Mouse (Mus musculus) G1E (cell line): ENCODE data around the gene Cobll1. TPM values are rescaled to one million over a fixed set of nuclear protein-coding genes. Genes with fewer than 3 reads are reported as not detected.

Experiments
- ATAC-seq: 2 replicates; pipeline ENCODE4 v1.8.0; 2016; ENCODE audit warnings: mild to moderate bottlenecking; ENCODE audit not compliant: insufficient number of reproducible peaks, poor library complexity, low FRiP score, severe bottlenecking; ENCODE audit errors: extremely low read depth
- DNase-seq: peaks from one replicate; pipeline ENCODE4 v3.0.0; 2012; ENCODE audit warnings: low spot score
- H3K27me3 ChIP-seq: 2 replicates; pipeline ENCODE4 v1.6.1; 2012; ENCODE audit warnings: mild to moderate bottlenecking, low read length, inconsistent platforms; ENCODE audit not compliant: insufficient read depth
- H3K36me3 ChIP-seq: replicated peaks from 2 replicates; pipeline ENCODE3; 2012; ENCODE audit warnings: mild to moderate bottlenecking, inconsistent platforms
- H3K4me1 ChIP-seq: 2 replicates; pipeline ENCODE4 v1.6.1; 2012; ENCODE audit warnings: low read depth, low read length, inconsistent platforms, mixed read lengths; ENCODE audit not compliant: insufficient read depth
- H3K4me3 ChIP-seq: 2 replicates; pipeline ENCODE4 v1.5.1; 2012; ENCODE audit warnings: low read depth, mild to moderate bottlenecking, inconsistent platforms, low read length, moderate library complexity, mixed read lengths
- H3K9me3 ChIP-seq: replicated peaks from 2 replicates; pipeline ENCODE4 v1.6.1; 2012; ENCODE audit warnings: inconsistent platforms
- CTCF ChIP-seq: IDR thresholded peaks from 2 replicates; pipeline ENCODE4 v1.5.1; 2012; ENCODE audit warnings: low read depth, low read length, inconsistent platforms, mixed read lengths
- GATA1 ChIP-seq: IDR thresholded peaks from 2 replicates; pipeline ENCODE4 v1.6.1; 2012; ENCODE audit warnings: borderline replicate concordance, low read length, inconsistent platforms, mixed read lengths
- GATA2 ChIP-seq: IDR thresholded peaks from 2 replicates; pipeline ENCODE4 v1.6.1; 2012; ENCODE audit warnings: low read depth, low read length, inconsistent platforms, borderline replicate concordance
- POLR2AphosphoS5 ChIP-seq: IDR thresholded peaks from 2 replicates; pipeline ENCODE4 v1.6.1; 2012; ENCODE audit warnings: low read depth, low read length, inconsistent platforms; ENCODE audit not compliant: insufficient replicate concordance
- TAL1 ChIP-seq: conservative IDR thresholded peaks from 2 replicates; pipeline ENCODE4 v1.6.1; 2012; ENCODE audit warnings: low read depth, low read length, inconsistent platforms, mixed read lengths
- polyA plus RNA-seq: library from polyadenylated mRNA; stranded (reverse); fragments of >175 nt; gene quantifications from 2 replicates; pipeline ENCODE4 v1.2.3, GENCODE M21; 2012
- total RNA-seq, 2 experiments: library from RNA; stranded (forward) in 1 of 2; stranded (reverse) in 1 of 2; fragments of 200-1000 nt in 1 of 2; fragments of >200 nt in 1 of 2; fragmentation: Nextera tagmentation in 1 of 2; gene quantifications; 2 replicates each; pipeline ENCODE4 v1.2.3; 2014 to 2017

Cobll1 gene
- total and polyA plus RNA-seq, 3 experiments: 0.11 to 1.9 TPM; not detected in 1

DNA sequence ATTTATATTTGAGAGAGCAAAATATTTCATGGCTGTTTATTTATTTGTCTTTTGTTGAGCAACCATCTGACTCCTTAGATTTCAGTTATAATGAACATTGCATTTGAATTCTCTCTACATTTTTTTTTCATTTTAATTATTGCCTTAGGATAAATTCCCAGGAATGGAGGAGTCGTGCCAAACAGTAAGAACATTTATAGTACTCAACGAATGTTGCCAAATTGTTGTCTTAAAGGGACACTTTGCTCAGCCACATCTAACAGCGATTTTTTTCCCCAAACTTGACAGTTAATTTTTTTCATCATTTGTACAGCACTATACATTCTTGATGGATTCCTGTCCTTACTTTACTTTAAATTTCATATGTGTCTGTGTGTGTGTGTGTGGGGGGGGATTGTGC is 167.0 kb downstream of the Cobll1 start:
- H3K4me1 ChIP-seq: no peaks in the 10 kb centered on the region
- H3K9me3 ChIP-seq: 0 out of 2 replicates have a peak, but pooled peaks cover 3% of the 10 kb centered on the region
- H3K36me3 ChIP-seq: no peaks in the 10 kb centered on the region
- TF ChIP-seq POLR2AphosphoS5 (no peak), GATA2 (no peak), GATA1 (no peak), TAL1 (no peak), CTCF (no peak)
- H3K27me3 ChIP-seq: no peaks in the 10 kb centered on the region
- ATAC-seq (no peak), DNase-seq (no peak)
- H3K4me3 ChIP-seq: no peak overlapping the region

DNA sequence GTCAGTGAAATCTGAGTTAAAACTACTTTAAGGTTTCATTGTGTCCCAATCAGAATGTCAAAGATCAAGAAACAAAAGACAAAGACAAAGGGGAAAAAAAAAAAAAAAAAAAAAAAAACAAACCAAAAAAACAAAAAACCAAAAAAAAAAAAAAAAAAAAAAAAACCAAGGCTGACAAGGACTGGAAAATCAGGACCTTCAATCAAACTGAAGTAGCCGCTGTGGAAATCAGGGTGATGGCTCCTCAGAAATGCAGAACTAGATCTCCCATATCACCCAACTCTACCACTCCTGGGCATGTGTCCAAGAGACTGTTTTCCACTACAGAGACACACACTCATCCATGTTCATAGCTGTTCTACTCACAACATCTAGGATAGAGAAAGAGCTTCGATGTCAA is 185.4 kb downstream of the Cobll1 start:
- Histone ChIP-seq H3K27me3 (no peaks in the 10 kb centered on the region), H3K4me3 (no peak overlapping the region), H3K36me3 (no peaks in the 10 kb centered on the region), H3K9me3 (peaks cover 12% of the 10 kb centered on the region), H3K4me1 (no peaks in the 10 kb centered on the region)
- TF ChIP-seq GATA2: no peak
- no peak for TF ChIP-seq CTCF
- no peak for TF ChIP-seq TAL1
- no peak for TF ChIP-seq POLR2AphosphoS5
- TF ChIP-seq GATA1: no peak
- ATAC-seq: no peak
- no peak for DNase-seq

GRCm38 (mm10) chr2:65052191-65053012 is 186.8 kb downstream of the Cobll1 start:
- H3K36me3 ChIP-seq: no peaks in the 10 kb centered on the region
- TF ChIP-seq CTCF (no peak), GATA2 (no peak), GATA1 (no peak), POLR2AphosphoS5 (no peak), TAL1 (no peak)
- H3K4me3 ChIP-seq: no peak overlapping the region
- no peak for DNase-seq
- H3K9me3 ChIP-seq: peaks cover 14% of the 10 kb centered on the region
- no peaks in the 10 kb centered on the region for H3K4me1 ChIP-seq
- H3K27me3 ChIP-seq: no peaks in the 10 kb centered on the region
- ATAC-seq: no peak

DNA sequence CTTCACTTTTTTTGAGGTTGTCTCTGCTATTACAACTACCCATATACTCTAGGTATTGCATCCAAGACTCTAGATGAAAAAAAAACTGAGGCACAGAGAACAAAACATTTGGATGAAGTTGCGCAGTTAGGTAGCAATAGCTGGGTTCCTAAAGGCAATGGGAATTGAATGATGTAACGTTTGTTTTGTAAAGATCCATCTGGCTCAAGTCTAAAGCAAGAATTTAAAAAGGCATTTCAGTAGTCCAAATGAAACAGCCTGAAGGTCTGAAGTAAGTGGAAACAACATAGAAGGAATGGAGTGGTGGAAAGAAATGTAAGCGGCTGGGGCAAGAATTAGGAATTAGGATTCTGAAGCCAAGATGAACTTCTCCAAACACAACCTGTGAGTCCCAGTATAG is 188.4 kb downstream of the Cobll1 start:
- H3K4me1 ChIP-seq: no peaks in the 10 kb centered on the region
- DNase-seq (no peak), ATAC-seq (no peak)
- H3K36me3 ChIP-seq: no peaks in the 10 kb centered on the region
- no peaks in the 10 kb centered on the region for H3K27me3 ChIP-seq
- peaks cover 8% of the 10 kb centered on the region for H3K9me3 ChIP-seq
- H3K4me3 ChIP-seq: no peak overlapping the region
- TF ChIP-seq TAL1 (no peak), POLR2AphosphoS5 (no peak), GATA1 (no peak), GATA2 (no peak), CTCF (no peak)

- no peak for TF ChIP-seq GATA2
- TF ChIP-seq GATA1: no peak
- TF ChIP-seq TAL1: no peak
- no peak for TF ChIP-seq CTCF
- TF ChIP-seq POLR2AphosphoS5: no peak
- Histone ChIP-seq H3K4me1 (no peaks in the 10 kb centered on the region), H3K27me3 (no peaks in the 10 kb centered on the region), H3K36me3 (no peaks in the 10 kb centered on the region), H3K4me3 (no peak overlapping the region), H3K9me3 (peaks cover 8% of the 10 kb centered on the region)
- DNase-seq (no peak), ATAC-seq (no peak)
These were observed 190.8 kb downstream of the Cobll1 start for GRCm38 (mm10) chr2:65048234-65049017.

Other genes with a start within 250 kb of the Cobll1 start
- gene Grb14, start 214.4 kb downstream of the Cobll1 start, total RNA-seq (2014; fragmentation: Nextera tagmentation): not detected in 2 replicates
- 0.22 and 0.23 TPM in 2 replicates for gene Grb14, start 214.4 kb downstream of the Cobll1 start, total RNA-seq (2017)
- gene Grb14, start 214.4 kb downstream of the Cobll1 start, polyA plus RNA-seq: not detected in 2 replicates
- gene Slc38a11, start 124.6 kb upstream of the Cobll1 start, total RNA-seq (2014; fragmentation: Nextera tagmentation): 6.6 TPM in 1 of 2 replicates, not detected in the other
- gene Slc38a11, start 124.6 kb upstream of the Cobll1 start, total RNA-seq (2017): 0.12 and 0.44 TPM in 2 replicates
- not detected in 2 replicates for gene Slc38a11, start 124.6 kb upstream of the Cobll1 start, polyA plus RNA-seq